Mouse (Mus musculus): ENCODE measurements at regions not wholly inside any gene's neighbourhood (a gene's known extent, or its start where the extent isn't known, plus 50 kb on each side); places are given as distances from the start of the nearest gene placed in this dataset.
"Not testable (repeated sequence)": the region's sequence is repeated elsewhere in the genome, so short reads cannot be mapped to it uniquely, and the experiment has no call there.

DNA sequence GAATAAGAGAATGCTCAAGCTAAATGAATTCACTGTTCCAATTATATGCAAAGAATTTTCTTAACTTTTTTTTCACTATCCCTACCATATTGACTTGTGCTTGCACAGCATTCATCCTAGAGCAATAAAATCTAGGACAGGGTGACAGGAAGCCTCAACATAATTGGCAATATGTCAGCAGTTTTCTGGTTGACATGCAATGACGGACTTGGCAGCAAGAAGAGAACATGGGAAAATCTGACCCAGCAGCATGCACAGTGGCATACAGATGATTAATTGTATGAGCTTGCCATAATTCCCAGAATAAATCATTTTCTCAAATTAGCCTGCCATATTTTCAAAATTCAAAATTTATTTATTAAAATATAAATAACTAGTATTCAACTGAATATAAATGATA, 152.7 kb downstream of the Amy2a5 start:
- DNase-seq (ENCODE audit: low read depth) = no peak

DNA sequence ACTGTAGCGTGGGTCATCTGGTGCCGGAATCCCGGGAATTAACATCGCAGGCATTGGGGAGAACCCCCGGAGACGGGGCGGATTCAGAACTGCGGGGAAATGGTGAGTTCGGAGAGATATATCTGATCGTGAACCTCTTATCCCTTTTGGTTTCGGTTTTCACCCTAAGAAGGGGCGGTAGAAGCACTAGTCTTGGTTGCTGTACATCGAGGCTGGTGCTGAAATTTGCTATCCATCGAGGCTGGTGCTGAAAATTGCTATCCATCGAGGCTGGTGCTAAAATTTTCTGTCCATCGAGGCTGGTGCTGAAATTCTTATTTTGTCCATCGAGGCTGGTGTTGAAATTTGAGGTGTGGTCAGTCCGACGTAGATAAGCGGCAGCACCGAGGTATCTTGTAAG, 167.8 kb downstream of the Amy2a5 start:
- not testable (repeated sequence) for DNase-seq (ENCODE audit: low read depth)

DNA sequence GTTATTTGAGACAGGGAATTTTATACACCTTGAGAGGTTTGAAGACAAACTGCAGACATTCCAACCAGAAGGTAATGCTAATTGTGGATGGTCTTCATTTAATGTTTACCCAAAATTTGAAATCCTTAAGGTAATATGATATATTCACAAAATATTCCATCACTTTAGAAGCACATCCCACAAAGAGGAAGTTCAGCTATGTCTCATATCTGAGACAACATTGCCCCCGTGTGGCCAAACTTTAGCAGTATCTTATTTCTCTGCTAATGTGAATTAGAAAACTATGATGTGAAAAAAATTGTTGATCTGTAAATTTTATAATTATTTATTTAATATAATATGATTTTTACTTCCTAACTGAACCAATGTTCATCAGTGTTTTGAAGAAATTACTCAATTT, 177.9 kb downstream of the Amy2a5 start:
- peak; percentile 14 for DNase-seq (ENCODE audit: low read depth)

All from induced T-regulatory cell, adult 2 months (primary cell).